Mouse (Mus musculus) 416B (cell line): ENCODE results near the gene Hsd17b11.
"Not testable (repeated sequence)": the region's sequence is repeated elsewhere in the genome, so short reads cannot be mapped to it uniquely, and the experiment has no call there.

ENCODE experiments used
- DNase-seq: peaks from one replicate; pipeline ENCODE4 v3.0.0; 2011; ENCODE audit warnings: low read depth

The Hsd17b11 gene

GRCm38 (mm10) chr5:104035824-104036223, 14.1 kb upstream of the Hsd17b11 start:
- DNase-seq = no peak

GRCm38 (mm10) chr5:104035066-104035465, 13.3 kb upstream of the Hsd17b11 start:
- DNase-seq = no peak

GRCm38 (mm10) chr5:104032434-104033097, 10.8 kb upstream of the Hsd17b11 start:
- DNase-seq = no peak

- no peak for DNase-seq
Measured at GRCm38 (mm10) chr5:104025245-104025854, 3.6 kb upstream of the Hsd17b11 start.

- DNase-seq = no peak
Measured at GRCm38 (mm10) chr5:104024762-104025161, 3.0 kb upstream of the Hsd17b11 start.

GRCm38 (mm10) chr5:104024193-104024592, 2.5 kb upstream of the Hsd17b11 start:
- not testable (repeated sequence) for DNase-seq

- DNase-seq = no peak
Measured at GRCm38 (mm10) chr5:104023289-104024020, 1.7 kb upstream of the Hsd17b11 start.

- DNase-seq = no peak
Measured at GRCm38 (mm10) chr5:104022558-104022957, 839 bp upstream of the Hsd17b11 start.

GRCm38 (mm10) chr5:104011419-104011818, 10.3 kb downstream of the Hsd17b11 start:
- no peak for DNase-seq

GRCm38 (mm10) chr5:104010261-104010660, 11.5 kb downstream of the Hsd17b11 start:
- no peak for DNase-seq

- DNase-seq = no peak
Measured at GRCm38 (mm10) chr5:104009421-104009820, 12.3 kb downstream of the Hsd17b11 start.

GRCm38 (mm10) chr5:104007801-104008200, 13.9 kb downstream of the Hsd17b11 start:
- no peak for DNase-seq

- no peak for DNase-seq
Measured at GRCm38 (mm10) chr5:104006811-104007210, 14.9 kb downstream of the Hsd17b11 start.

GRCm38 (mm10) chr5:104003955-104004354, 17.8 kb downstream of the Hsd17b11 start:
- DNase-seq = no peak

- no peak for DNase-seq
Measured at GRCm38 (mm10) chr5:104003256-104003931, 18.3 kb downstream of the Hsd17b11 start.

GRCm38 (mm10) chr5:104002549-104003255, 19.0 kb downstream of the Hsd17b11 start:
- no peak for DNase-seq

GRCm38 (mm10) chr5:103999738-104000137, 22.0 kb downstream of the Hsd17b11 start:
- peak; percentile 81 for DNase-seq

GRCm38 (mm10) chr5:103998739-103999138, 23.0 kb downstream of the Hsd17b11 start:
- DNase-seq = peak; percentile 41

- peak; percentile 62 for DNase-seq
Measured at GRCm38 (mm10) chr5:103995181-103995580, 26.5 kb downstream of the Hsd17b11 start.

- no peak for DNase-seq
Measured at GRCm38 (mm10) chr5:103994669-103995068, 27.1 kb downstream of the Hsd17b11 start.

GRCm38 (mm10) chr5:103993601-103994000, 28.1 kb downstream of the Hsd17b11 start:
- DNase-seq = peak; percentile 42

GRCm38 (mm10) chr5:103992831-103993230, 28.9 kb downstream of the Hsd17b11 start:
- DNase-seq = no peak
